Mouse (Mus musculus) olfactory bulb, adult 2 months (tissue): Measurements from ENCODE around the gene Mast4.

ENCODE experiments used
- CTCF ChIP-seq: fragments of 200-500 bp; IDR thresholded peaks from 2 replicates; pipeline ENCODE4 v1.5.1; 2012; ENCODE audit warnings: low read depth, mild to moderate bottlenecking, low read length, moderate library complexity; ENCODE audit not compliant: insufficient read depth
- POLR2A ChIP-seq: fragments of 200-500 bp; IDR thresholded peaks from 2 replicates; pipeline ENCODE4 v1.6.1; 2012; ENCODE audit warnings: mild to moderate bottlenecking, low read depth, low read length, moderate library complexity; ENCODE audit not compliant: insufficient read depth

- no peak for TF ChIP-seq CTCF
- TF ChIP-seq POLR2A, result no peak
Measured at GRCm38 (mm10) chr13:102900083-102900420, 434.2 kb downstream of the Mast4 start.
